Mouse (Mus musculus) left cerebral cortex, adult 18-20 months (tissue): ENCODE measurements around the gene Mad1l1. TPM values are rescaled to one million over a fixed set of nuclear protein-coding genes. Genes with fewer than 3 reads are reported as not detected.
"Not testable (repeated sequence)": the region's sequence is repeated elsewhere in the genome, so short reads cannot be mapped to it uniquely, and the experiment has no call there.

Source experiments
- DNase-seq, 2 experiments: peaks; one replicate each; pipeline ENCODE4 v3.0.0; 2021 to 2022; ENCODE audit warnings: low spot score in 2 of 2, mixed read lengths in 1 of 2
- long read RNA-seq, 2 experiments: library from polyadenylated mRNA; stranded (forward); transcript quantifications; one replicate each; pipeline ENCODE4 v2.0.0; 2021
- total RNA-seq, 2 experiments: library from RNA; stranded (reverse); gene quantifications; 2 replicates each; pipeline ENCODE4 v1.2.3; 2021

The Mad1l1 gene
- total RNA-seq: 10 to 100 TPM; 14.3 to 19.3 TPM
- long read RNA-seq, experiment 1, transcript Mad1l1-201 (18 exons, 2,640 nt): major isoform, 12 of 24 reads
- long read RNA-seq, experiment 1, partial matches to known transcripts: 5 of 24 reads
- long read RNA-seq, experiment 1, other reads (novel, unspliced or antisense): 7 of 24 reads
- long read RNA-seq, experiment 2, transcript Mad1l1-201 (18 exons, 2,640 nt): major isoform, 8 of 18 reads
- long read RNA-seq, experiment 2, partial matches to known transcripts: 0 of 18 reads
- long read RNA-seq, experiment 2, other reads (novel, unspliced or antisense): 10 of 18 reads

- peak; percentile 88 to 91 for DNase-seq
Observed at GRCm38 (mm10) chr5:140321042-140321755, at the start of gene Mad1l1, which contains the start of gene Nudt1. Mad1l1 (minus strand) TSS chr5:140321552. Nudt1 (plus strand) TSS chr5:140321656.

- no peak for DNase-seq
Observed at GRCm38 (mm10) chr5:140370446-140371254, 49.3 kb upstream of the Mad1l1 start.

GRCm38 (mm10) chr5:140369466-140369865 is 48.1 kb upstream of the Mad1l1 start:
- DNase-seq: no peak

GRCm38 (mm10) chr5:140368926-140369325 is 47.6 kb upstream of the Mad1l1 start:
- DNase-seq: no peak

- not testable (repeated sequence) for DNase-seq
Observed at GRCm38 (mm10) chr5:140368126-140368525, 46.8 kb upstream of the Mad1l1 start.

GRCm38 (mm10) chr5:140364415-140364814 is 43.1 kb upstream of the Mad1l1 start:
- DNase-seq: no peak

GRCm38 (mm10) chr5:140359930-140360674 is 38.8 kb upstream of the Mad1l1 start:
- no peak for DNase-seq

GRCm38 (mm10) chr5:140357466-140357865 is 36.1 kb upstream of the Mad1l1 start:
- DNase-seq: no peak

GRCm38 (mm10) chr5:140355934-140356333 is 34.6 kb upstream of the Mad1l1 start:
- DNase-seq: no peak

GRCm38 (mm10) chr5:140352352-140352751 is 31.0 kb upstream of the Mad1l1 start:
- DNase-seq: no peak

- DNase-seq: no peak
Observed at GRCm38 (mm10) chr5:140350731-140351497, 29.6 kb upstream of the Mad1l1 start.

GRCm38 (mm10) chr5:140349882-140350281 is 28.5 kb upstream of the Mad1l1 start:
- no peak for DNase-seq

- DNase-seq: no peak
Observed at GRCm38 (mm10) chr5:140346050-140346449, 24.7 kb upstream of the Mad1l1 start.

GRCm38 (mm10) chr5:140345244-140345643 is 23.9 kb upstream of the Mad1l1 start:
- DNase-seq: no peak

- DNase-seq: no peak
Observed at GRCm38 (mm10) chr5:140342880-140343279, 21.5 kb upstream of the Mad1l1 start.

GRCm38 (mm10) chr5:140339836-140340235 is 18.5 kb upstream of the Mad1l1 start:
- DNase-seq: no peak

- no peak for DNase-seq
Observed at GRCm38 (mm10) chr5:140338779-140339178, 17.4 kb upstream of the Mad1l1 start.

- peak; percentile 7 to 25 for DNase-seq
Observed at GRCm38 (mm10) chr5:140336680-140337079, 15.3 kb upstream of the Mad1l1 start.

GRCm38 (mm10) chr5:140333631-140334030 is 12.3 kb upstream of the Mad1l1 start:
- DNase-seq: no peak

- no peak for DNase-seq
Observed at GRCm38 (mm10) chr5:140332519-140332918, 11.2 kb upstream of the Mad1l1 start.
